Comparison of ENCODE assay signal across 16 mouse cellular contexts in the genomic region with DNA sequence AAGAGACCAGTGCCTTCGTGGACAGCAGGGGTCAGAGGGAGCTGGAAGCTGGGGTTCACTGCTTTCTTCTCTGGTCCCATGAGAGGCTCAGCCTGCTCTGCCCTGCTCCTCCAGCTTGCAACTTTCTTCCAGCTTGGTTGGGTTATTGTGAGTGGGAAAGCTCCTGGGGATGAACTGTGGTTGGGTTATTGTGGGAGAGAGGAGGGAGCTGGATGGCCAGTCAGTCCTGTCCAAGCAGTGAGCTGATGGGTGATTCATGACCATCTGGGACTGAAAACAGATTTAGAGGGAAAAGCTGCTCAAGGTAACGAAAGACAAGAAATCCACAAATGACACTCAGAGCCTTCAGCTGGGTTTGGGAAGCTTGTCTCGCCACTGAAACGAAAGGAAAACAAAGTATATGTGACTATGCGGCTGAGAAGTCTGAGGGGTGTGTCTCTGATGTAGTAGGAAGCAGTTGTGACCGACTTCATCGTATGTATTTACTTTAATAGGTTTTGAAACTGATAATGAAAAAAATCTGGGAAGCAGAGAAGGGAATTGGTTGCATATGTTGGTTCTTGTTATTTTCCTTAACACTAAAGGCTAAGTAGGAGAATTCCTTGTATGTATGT.
DNase-seq lines count a peak whose midpoint lies in the region; ATAC-seq lines count a peak whose summit lies in the region.
"Had no signal": no experiment of that assay in that cellular context is flagged by ENCODE, and none has a peak within 500 bp of the region (broad histone marks: within the 10 kb centered on the region; RNA-seq: fewer than 3 reads in every experiment).

No protein-coding gene starts in this region.

- ATAC-seq in embryonic facial prominence, embryonic 11.5 days (replicated peaks; ENCODE audit: insufficient number of reproducible peaks, low FRiP score, low TSS enrichment, low read depth) = no peak
- no peak for ATAC-seq in limb, embryonic 12.5 days (ENCODE audit: insufficient number of reproducible peaks, insufficient read depth, low FRiP score, low TSS enrichment, low read depth)
- ATAC-seq: midbrain, embryonic 16.5 days had no signal

- H3K9ac ChIP-seq in embryonic facial prominence, embryonic 11.5 days (replicated peaks; ENCODE audit: low read length) = no peak overlapping the region
- no peak overlapping the region for H3K9ac ChIP-seq in limb, embryonic 12.5 days (replicated peaks)
- H3K9ac ChIP-seq: hindbrain, embryonic 14.5 days; lung, embryonic 14.5 days; neural tube, embryonic 12.5 days had no signal

- peak; percentile 12 to 23 for DNase-seq in cerebellum, adult 18-20 months
- DNase-seq in cerebellum, adult 11 months = no peak
- peak; percentile 39 for DNase-seq in CD4-positive helper T cell, adult 2 months (ENCODE audit: low read depth, low spot score)
- DNase-seq in embryonic facial prominence, embryonic 11.5 days (ENCODE audit: low spot score) = peak; percentile 68
- no peak for DNase-seq in midbrain, embryonic 10.5 days (ENCODE audit: low spot score)
- no peak for DNase-seq in c-Kit-positive CD71-positive TER-119-positive erythroid progenitor cells, embryonic 14.5 days (ENCODE audit: low spot score)
- no peak for DNase-seq in retina, embryonic 14.5 days (ENCODE audit: low spot score)
- DNase-seq: adrenal gland, postnatal 14 days; cerebellum, postnatal 10 days; embryo, embryonic 11 days; lung, embryonic 14.5 days; thymus, adult 18-20 months had no signal

- H3K27ac ChIP-seq in embryonic facial prominence, embryonic 11.5 days (replicated peaks; ENCODE audit: low read depth, low read length) = no peak overlapping the region
- H3K27ac ChIP-seq in limb, embryonic 12.5 days = no peak overlapping the region
- no peak overlapping the region for H3K27ac ChIP-seq in midbrain, embryonic 10.5 days (replicated peaks)
- H3K27ac ChIP-seq: hindbrain, embryonic 14.5 days; neural tube, embryonic 12.5 days had no signal

- H3K27me3 ChIP-seq in embryonic facial prominence, embryonic 11.5 days (ENCODE audit: control insufficient read depth, insufficient read depth, low read length) = no peaks in the 10 kb centered on the region
- no peaks in the 10 kb centered on the region for H3K27me3 ChIP-seq in limb, embryonic 12.5 days
- H3K27me3 ChIP-seq in midbrain, embryonic 10.5 days (ENCODE audit: low read depth, poor library complexity, severe bottlenecking) = peaks cover 6% of the 10 kb centered on the region; the same call in 1 of the 2 replicates
- H3K27me3 ChIP-seq: neural tube, embryonic 12.5 days had no signal

- H3K36me3 ChIP-seq in embryonic facial prominence, embryonic 11.5 days (replicated peaks; ENCODE audit: control insufficient read depth, insufficient read depth, low read depth, low read length) = no peaks in the 10 kb centered on the region
- no peaks in the 10 kb centered on the region for H3K36me3 ChIP-seq in limb, embryonic 12.5 days
- no peaks in the 10 kb centered on the region for H3K36me3 ChIP-seq in midbrain, embryonic 10.5 days
- H3K36me3 ChIP-seq: neural tube, embryonic 12.5 days had no signal

- H3K4me2 ChIP-seq in embryonic facial prominence, embryonic 11.5 days (ENCODE audit: low read depth, low read length) = no peak overlapping the region
- H3K4me2 ChIP-seq in limb, embryonic 12.5 days = 0 out of 2 replicates have a peak overlapping the region, but pooled peaks have one; percentile 2
- H3K4me2 ChIP-seq: hindbrain, embryonic 14.5 days; lung, embryonic 14.5 days; neural tube, embryonic 12.5 days had no signal

- H3K4me3 ChIP-seq in embryonic facial prominence, embryonic 11.5 days (ENCODE audit: low read depth, low read length) = no peak overlapping the region
- no peak overlapping the region for H3K4me3 ChIP-seq in limb, embryonic 12.5 days (replicated peaks)
- H3K4me3 ChIP-seq in midbrain, embryonic 10.5 days = no peak overlapping the region
- H3K4me3 ChIP-seq: neural tube, embryonic 12.5 days had no signal

- H3K9me3 ChIP-seq in embryonic facial prominence, embryonic 11.5 days (replicated peaks; ENCODE audit: control insufficient read depth, low read length) = 0 out of 2 replicates have a peak, but pooled peaks cover 3% of the 10 kb centered on the region
- peaks cover 7% of the 10 kb centered on the region; the same call in 1 of the 2 replicates for H3K9me3 ChIP-seq in limb, embryonic 12.5 days
- no peaks in the 10 kb centered on the region for H3K9me3 ChIP-seq in midbrain, embryonic 10.5 days (replicated peaks)
- H3K9me3 ChIP-seq: neural tube, embryonic 12.5 days had no signal

- no peaks in the 10 kb centered on the region for H3K4me1 ChIP-seq in embryonic facial prominence, embryonic 11.5 days (ENCODE audit: control insufficient read depth, insufficient read depth, low read length)
- peaks cover 18% of the 10 kb centered on the region for H3K4me1 ChIP-seq in limb, embryonic 12.5 days (replicated peaks)
- H3K4me1 ChIP-seq in midbrain, embryonic 10.5 days = no peaks in the 10 kb centered on the region
- H3K4me1 ChIP-seq: neural tube, embryonic 12.5 days had no signal

- WGBS in embryonic facial prominence, embryonic 11.5 days = 34% methylated on average over 7 of the region's 7 CpGs
- 36% methylated on average over 7 of the region's 7 CpGs for WGBS in limb, embryonic 12.5 days
- WGBS in midbrain, embryonic 10.5 days = 73% methylated on average over 7 of the region's 7 CpGs

Comparison
In these comparisons a context has a peak if more than half of its experiments do, and no peak if none do; other contexts are left out.
1. DNase-seq: peak in cerebellum, adult 18-20 months (2 of 2), CD4-positive helper T cell, adult 2 months (single experiment) and embryonic facial prominence, embryonic 11.5 days (single experiment); none in cerebellum, adult 11 months (single experiment), midbrain, embryonic 10.5 days (single experiment), c-Kit-positive CD71-positive TER-119-positive erythroid progenitor cells, embryonic 14.5 days (single experiment) and retina, embryonic 14.5 days (single experiment).